Mouse (Mus musculus) left cerebral cortex, adult 9 months (tissue): Measurements from ENCODE around the gene Lipo3.
"Not testable (repeated sequence)": the region's sequence is repeated elsewhere in the genome, so short reads cannot be mapped to it uniquely, and the experiment has no call there.

ENCODE experiments used
- DNase-seq, 2 experiments: peaks; one replicate each; pipeline ENCODE4 v3.0.0; 2022; ENCODE audit warnings: low spot score in 2 of 2

The Lipo3 gene

GRCm38 (mm10) chr19:33761287-33762086, at the start of gene Lipo3:
Lipo3 (minus strand) TSS chr19:33761951.
- peak in 1 of 2 experiments; percentile 2 for DNase-seq

- not testable (repeated sequence) for DNase-seq
Measured at GRCm38 (mm10) chr19:33787359-33787758, 25.6 kb upstream of the Lipo3 start, which contains the start of gene Lipo1. Lipo1 (minus strand) TSS chr19:33787459.

- DNase-seq = peak; percentile 1 to 15
Measured at GRCm38 (mm10) chr19:33786576-33787277, 25.0 kb upstream of the Lipo3 start.

- not testable (repeated sequence) for DNase-seq
Measured at GRCm38 (mm10) chr19:33751259-33751658, 10.5 kb downstream of the Lipo3 start, which contains the start of gene Lipo2. Lipo2 (minus strand) TSS chr19:33751359.

GRCm38 (mm10) chr19:33625152-33625551, 136.6 kb downstream of the Lipo3 start, which contains the start of gene Gm8978:
Gm8978 (minus strand) TSS chr19:33625252.
- not testable (repeated sequence) for DNase-seq

- DNase-seq = peak; percentile 14 to 47
Measured at GRCm38 (mm10) chr19:33589626-33590302, 172.0 kb downstream of the Lipo3 start.

- not testable (repeated sequence) for DNase-seq
Measured at GRCm38 (mm10) chr19:33568551-33568950, 193.2 kb downstream of the Lipo3 start.

- DNase-seq = no peak
Measured at GRCm38 (mm10) chr19:33517680-33518079, 244.1 kb downstream of the Lipo3 start, which contains the start of gene Lipo4. Lipo4 (minus strand) TSS chr19:33517780.
